Mouse (Mus musculus): ENCODE data around the gene Olfr424. TPM values are rescaled to one million over a fixed set of nuclear protein-coding genes. Genes with fewer than 3 reads are reported as not detected.
A peak's percentile ranks its signal among the peaks of the same experiment; 100 is the strongest.

The Olfr424 gene
- polyA plus RNA-seq, 1 experiment from 2014 or later = not detected

DNA sequence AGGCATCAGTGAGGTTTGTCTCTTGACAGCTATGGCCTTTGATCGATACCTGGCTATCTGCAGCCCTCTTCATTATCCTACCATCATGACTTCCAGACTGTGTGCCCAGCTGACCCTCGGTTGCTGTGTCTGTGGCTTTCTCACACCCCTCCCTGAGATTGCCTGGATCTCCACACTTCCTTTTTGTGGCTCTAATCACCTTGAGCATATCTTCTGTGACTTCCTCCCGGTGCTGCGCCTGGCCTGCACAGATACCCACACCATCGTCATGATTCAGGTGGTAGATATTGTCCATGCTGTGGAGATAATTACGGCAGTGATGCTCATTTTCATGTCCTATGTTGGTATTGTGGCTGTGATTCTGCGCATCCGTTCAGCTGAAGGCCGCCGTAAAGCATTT lies 27.8 kb downstream of the Olfr424 start:
- Histone ChIP-seq H3K27ac (replicated peaks) (no peak overlapping the region), H3K27me3 (no peaks in the 10 kb centered on the region), H3K9me3 (replicated peaks) (no peaks in the 10 kb centered on the region), H3K4me3 (replicated peaks) (no peak overlapping the region), H3K4me1 (replicated peaks) (peaks cover 10% of the 10 kb centered on the region), H3K36me3 (replicated peaks) (no peaks in the 10 kb centered on the region), H3K9ac (no peak overlapping the region), H3K4me2 (no peak overlapping the region)
- 39% methylated on average over 10 of the region's 10 CpGs for WGBS (ENCODE audit: insufficient replicate concordance)
- ATAC-seq (ENCODE audit: insufficient read depth) = peak; percentile 45; the same call in 1 of the 2 replicates

DNA sequence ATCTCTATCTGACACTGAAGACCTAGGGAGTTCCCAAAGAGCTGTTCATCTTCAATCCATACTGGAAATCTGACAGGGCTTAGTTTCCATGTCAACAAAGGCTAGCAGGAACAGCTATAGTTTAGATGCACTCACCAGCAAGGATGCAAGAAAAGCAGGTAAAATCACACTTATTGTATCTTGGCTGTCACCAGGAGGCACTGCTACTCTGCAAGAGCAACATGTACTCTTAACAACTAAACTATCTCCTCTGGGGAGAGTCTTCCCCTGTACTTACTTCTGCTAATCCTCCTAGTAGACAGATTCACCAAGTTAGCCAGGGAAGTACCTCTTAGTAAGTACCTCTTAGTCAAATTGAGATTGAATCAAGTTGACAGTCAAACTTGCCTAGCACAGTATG lies 37.7 kb downstream of the Olfr424 start:
- H3K4me1 ChIP-seq (replicated peaks) = peaks cover 23% of the 10 kb centered on the region
- H3K27ac ChIP-seq (replicated peaks) = 0 out of 2 replicates have a peak overlapping the region, but pooled peaks have one; percentile 20
- no peak overlapping the region for H3K4me2 ChIP-seq
- no peaks in the 10 kb centered on the region for H3K9me3 ChIP-seq (replicated peaks)
- no peaks in the 10 kb centered on the region for H3K27me3 ChIP-seq
- H3K36me3 ChIP-seq (replicated peaks) = no peaks in the 10 kb centered on the region
- no peak overlapping the region for H3K4me3 ChIP-seq (replicated peaks)
- no peak for ATAC-seq (ENCODE audit: insufficient read depth)
- no peak overlapping the region for H3K9ac ChIP-seq

DNA sequence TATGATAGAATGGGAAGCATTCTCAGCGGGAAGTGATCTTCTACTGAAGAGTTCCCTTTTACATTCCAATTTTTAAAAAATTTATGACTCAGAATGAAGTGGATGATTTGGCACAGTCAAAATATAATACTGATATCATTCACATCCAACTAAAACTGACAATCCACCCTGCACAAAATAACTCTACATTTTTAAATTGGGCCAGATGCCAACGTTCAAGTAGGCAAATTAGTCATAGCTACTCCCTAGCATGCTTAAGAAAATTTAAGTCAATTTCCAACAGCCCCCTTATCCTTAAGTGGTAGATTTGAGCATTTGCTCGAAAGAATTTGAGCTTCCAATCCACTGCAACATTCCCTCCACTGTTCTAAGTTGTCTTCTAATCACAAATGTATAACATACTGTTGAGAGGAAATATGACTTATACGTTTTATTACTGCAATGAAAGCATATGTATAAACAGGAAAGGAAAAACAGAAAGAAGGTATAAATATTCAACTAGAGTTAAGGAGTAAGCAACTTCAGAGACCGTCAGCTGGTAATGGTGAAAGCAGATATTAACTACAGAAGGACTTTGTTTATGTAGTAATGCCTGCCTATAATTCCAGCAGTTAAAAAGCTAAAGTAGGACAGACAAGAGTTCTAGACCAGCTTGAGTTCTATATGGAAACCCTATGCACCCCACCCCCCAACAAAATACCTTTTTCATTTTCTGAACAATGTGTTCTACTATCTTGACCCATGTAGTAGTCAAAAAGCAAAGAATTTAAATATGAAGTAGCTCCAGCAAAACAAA lies 39.6 kb downstream of the Olfr424 start:
- Histone ChIP-seq H3K36me3 (replicated peaks) (peaks cover 15% of the 10 kb centered on the region), H3K9me3 (replicated peaks) (no peaks in the 10 kb centered on the region), H3K4me1 (replicated peaks) (peaks cover 32% of the 10 kb centered on the region), H3K9ac (peak overlapping the region; percentile 19; the same call in 1 of the 2 replicates), H3K27me3 (no peaks in the 10 kb centered on the region), H3K4me3 (replicated peaks) (peak overlapping the region; percentile 2; the same call in 1 of the 2 replicates), H3K4me2 (peak overlapping the region; percentile 70), H3K27ac (replicated peaks) (peak overlapping the region; percentile 95)
- peak; percentile 34 for ATAC-seq (ENCODE audit: insufficient read depth)
- 46% methylated on average over 5 of the region's 5 CpGs for WGBS (ENCODE audit: insufficient replicate concordance)

DNA sequence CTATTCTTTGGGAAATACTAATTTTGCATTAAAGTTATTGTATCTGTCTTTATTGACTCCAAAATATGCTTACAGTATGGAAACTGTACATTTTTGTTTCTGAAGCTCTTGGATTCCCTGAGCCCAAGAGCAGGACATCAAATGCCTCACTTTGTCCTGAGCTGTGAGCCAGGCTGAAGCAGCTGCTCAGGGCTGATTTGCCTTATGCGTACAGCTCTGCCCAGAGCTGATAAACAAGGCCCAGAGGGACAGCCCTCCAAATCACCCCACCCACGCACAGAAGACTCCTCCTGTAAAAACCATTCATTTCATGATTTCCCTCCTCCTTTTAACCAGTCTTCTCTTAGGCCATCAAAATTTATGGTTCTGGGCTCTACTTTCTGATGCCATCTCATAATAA lies 40.2 kb downstream of the Olfr424 start:
- H3K9ac ChIP-seq = peak overlapping the region; percentile 49
- H3K36me3 ChIP-seq (replicated peaks) = peaks cover 17% of the 10 kb centered on the region
- no peaks in the 10 kb centered on the region for H3K9me3 ChIP-seq (replicated peaks)
- 20% methylated on average over 2 of the region's 2 CpGs for WGBS (ENCODE audit: insufficient replicate concordance)
- peak overlapping the region; percentile 70 for H3K4me2 ChIP-seq
- H3K27ac ChIP-seq (replicated peaks) = peak overlapping the region; percentile 95
- H3K4me1 ChIP-seq (replicated peaks) = peaks cover 33% of the 10 kb centered on the region
- peak overlapping the region; percentile 43 for H3K4me3 ChIP-seq (replicated peaks)
- ATAC-seq (ENCODE audit: insufficient read depth) = peak; percentile 99
- H3K27me3 ChIP-seq = no peaks in the 10 kb centered on the region

DNA sequence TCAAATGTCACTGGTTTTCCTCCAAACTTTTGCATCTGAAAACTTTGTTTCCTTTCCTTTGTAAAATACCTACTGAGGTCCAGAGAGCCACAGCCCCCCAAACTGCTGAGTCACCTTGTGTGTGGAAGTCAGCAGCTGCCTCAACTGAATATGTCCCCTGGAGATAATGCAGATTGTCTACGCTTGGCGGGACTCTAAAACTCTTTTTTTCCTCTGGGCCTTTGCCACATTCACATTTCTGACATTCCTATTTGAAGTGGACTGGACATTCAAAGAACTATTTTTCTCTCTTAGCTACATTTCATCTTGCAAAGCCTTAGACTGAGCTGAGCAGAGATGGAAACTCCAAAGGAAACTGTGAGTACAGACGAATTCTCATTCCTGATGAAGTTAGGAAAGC lies 41.3 kb downstream of the Olfr424 start, which contains the start of gene Spta1:
Spta1 (plus strand) TSS at position 172 of the 400 bp plus-strand sequence.
- no peaks in the 10 kb centered on the region for H3K9me3 ChIP-seq (replicated peaks)
- H3K36me3 ChIP-seq (replicated peaks) = peaks cover 27% of the 10 kb centered on the region
- H3K27me3 ChIP-seq = no peaks in the 10 kb centered on the region
- H3K4me3 ChIP-seq (replicated peaks) = peak within 1 kb of the TSS; percentile 66
- H3K9ac ChIP-seq = peak within 1 kb of the TSS; percentile 58
- 6% methylated on average over 3 of the region's 3 CpGs for WGBS (ENCODE audit: insufficient replicate concordance)
- ATAC-seq (ENCODE audit: insufficient read depth) = peak; percentile 73
- peak within 1 kb of the TSS; percentile 70 for H3K4me2 ChIP-seq
- peak within 1 kb of the TSS; percentile 95 for H3K27ac ChIP-seq (replicated peaks)
- H3K4me1 ChIP-seq (replicated peaks) = peaks cover 40% of the 10 kb centered on the region

Other genes starting within 250 kb of the Olfr424 start
- 1.9 and 3.1 TPM in 2 replicates for gene Ifi211, start 218.5 kb upstream of the Olfr424 start, polyA plus RNA-seq (2015; fragmentation: Nextera tagmentation; extraction: Ambion mirVana)
- gene Mndal, start 189.0 kb upstream of the Olfr424 start, polyA plus RNA-seq (2015; fragmentation: Nextera tagmentation; extraction: Ambion mirVana) = 3.5 and 4.7 TPM in 2 replicates
- 2.0 and 3.0 TPM in 2 replicates for gene Ifi203, start 188.8 kb upstream of the Olfr424 start, polyA plus RNA-seq (2015; fragmentation: Nextera tagmentation; extraction: Ambion mirVana)
- not detected in 2 replicates for gene Ifi202b, start 148.8 kb upstream of the Olfr424 start, polyA plus RNA-seq (2015; fragmentation: Nextera tagmentation; extraction: Ambion mirVana)
- 0.84 and 0.88 TPM in 2 replicates for gene Ifi205, start 99.7 kb upstream of the Olfr424 start, polyA plus RNA-seq (2015; fragmentation: Nextera tagmentation; extraction: Ambion mirVana)
- gene Olfr433, start 90.8 kb upstream of the Olfr424 start, polyA plus RNA-seq (2015; fragmentation: Nextera tagmentation; extraction: Ambion mirVana) = 0.10 and 0.21 TPM in 2 replicates
- not detected in 2 replicates for gene Olfr432, start 82.3 kb upstream of the Olfr424 start, polyA plus RNA-seq (2015; fragmentation: Nextera tagmentation; extraction: Ambion mirVana)
- not detected in 2 replicates for gene Olfr430, start 64.9 kb upstream of the Olfr424 start, polyA plus RNA-seq (2015; fragmentation: Nextera tagmentation; extraction: Ambion mirVana)
- not detected in 2 replicates for gene Olfr429, start 47.2 kb upstream of the Olfr424 start, polyA plus RNA-seq (2015; fragmentation: Nextera tagmentation; extraction: Ambion mirVana)
- not detected in 2 replicates for gene Olfr427, start 34.6 kb upstream of the Olfr424 start, polyA plus RNA-seq (2015; fragmentation: Nextera tagmentation; extraction: Ambion mirVana)
- not detected in 2 replicates for gene Olfr231, start 10.4 kb upstream of the Olfr424 start, polyA plus RNA-seq (2015; fragmentation: Nextera tagmentation; extraction: Ambion mirVana)
- gene Olfr420, start 24.1 kb downstream of the Olfr424 start, polyA plus RNA-seq (2015; fragmentation: Nextera tagmentation; extraction: Ambion mirVana) = 0.58 and 0.59 TPM in 2 replicates
- gene Spta1, start 41.3 kb downstream of the Olfr424 start, polyA plus RNA-seq (2015; fragmentation: Nextera tagmentation; extraction: Ambion mirVana) = 32.8 and 35.8 TPM in 2 replicates
- gene Olfr419, start 120.5 kb downstream of the Olfr424 start, polyA plus RNA-seq (2015; fragmentation: Nextera tagmentation; extraction: Ambion mirVana) = 0.06 and 0.12 TPM in 2 replicates
- gene Mptx1, start 199.0 kb downstream of the Olfr424 start, polyA plus RNA-seq (2015; fragmentation: Nextera tagmentation; extraction: Ambion mirVana) = not detected in 2 replicates
- gene Olfr417, start 233.6 kb downstream of the Olfr424 start, polyA plus RNA-seq (2015; fragmentation: Nextera tagmentation; extraction: Ambion mirVana) = not detected in 2 replicates